Mouse (Mus musculus) E14TG2a.4 (cell line): ENCODE measurements around the gene Hspb8.

Source experiments
- CTCF ChIP-seq: conservative IDR thresholded peaks from 2 replicates; pipeline ENCODE4 v1.5.1; 2014; ENCODE audit warnings: low read length
- NANOG ChIP-seq: IDR thresholded peaks from 2 replicates; pipeline ENCODE4 v1.6.1; 2014; ENCODE audit warnings: borderline replicate concordance, low read length, mixed read lengths
- POU5F1 ChIP-seq: IDR thresholded peaks from 2 replicates; pipeline ENCODE4 v1.6.1; 2014; ENCODE audit warnings: low read length, borderline replicate concordance

DNA sequence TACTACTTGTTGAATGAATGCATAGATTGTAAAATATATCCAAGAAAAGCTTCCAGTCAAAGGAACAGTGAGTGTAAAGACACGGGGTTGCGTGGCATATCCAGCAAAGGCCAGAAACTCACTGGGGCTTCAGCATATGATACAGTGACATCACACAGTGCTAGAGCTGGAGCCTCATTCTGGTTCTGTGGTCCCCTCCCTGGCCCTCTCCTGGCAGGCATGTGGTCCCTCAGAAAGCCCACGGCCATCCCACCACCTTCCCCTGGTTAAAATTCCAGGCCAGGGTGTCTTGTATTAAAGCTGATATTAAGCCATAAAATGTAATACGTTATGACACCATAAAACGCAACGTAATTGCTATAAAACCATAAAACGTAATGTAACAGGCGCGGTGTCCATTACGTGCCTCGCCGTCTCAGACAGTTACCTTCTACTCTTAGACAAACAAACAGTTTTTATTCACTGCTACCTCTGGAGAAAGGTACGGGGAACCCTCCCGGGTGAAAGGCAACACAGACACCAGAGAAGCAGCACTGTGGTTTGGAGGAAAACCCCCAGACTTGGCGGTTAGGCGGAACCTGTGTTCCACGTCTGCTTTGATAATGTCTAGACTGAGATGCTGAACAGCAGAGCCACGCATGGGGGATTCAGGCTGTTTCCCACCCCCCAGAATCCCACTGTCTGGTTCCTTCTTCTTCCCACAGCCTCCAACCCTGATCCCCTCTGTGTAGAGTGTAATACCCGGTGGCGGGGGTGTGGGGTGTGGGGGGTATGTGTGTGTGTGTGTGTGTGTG, 55.6 kb downstream of the Hspb8 start:
- no peak for TF ChIP-seq CTCF
- no peak for TF ChIP-seq NANOG
- no peak for TF ChIP-seq POU5F1
